Mouse (Mus musculus) layer of hippocampus, adult 2 months (tissue): Measurements from ENCODE around the gene Zbtb7a. TPM values are rescaled to one million over a fixed set of nuclear protein-coding genes. Genes with fewer than 3 reads are reported as not detected.
A peak's percentile ranks its signal among the peaks of the same experiment; 100 is the strongest.
"Not testable (repeated sequence)": the region's sequence is repeated elsewhere in the genome, so short reads cannot be mapped to it uniquely, and the experiment has no call there.

ENCODE experiments used
- DNase-seq, 2 experiments: peaks; one replicate each; pipeline ENCODE4 v3.0.0; 2022; ENCODE audit warnings: low spot score in 2 of 2
- H3K27ac ChIP-seq: fragments of 200-600 bp; 2 replicates; pipeline ENCODE4 v1.8.1; 2022
- H3K4me3 ChIP-seq: fragments of 200-600 bp; 2 replicates; pipeline ENCODE4 v1.8.1; 2022; ENCODE audit warnings: mild to moderate bottlenecking
- CTCF ChIP-seq: fragments of 200-600 bp; conservative IDR thresholded peaks from 2 replicates; pipeline ENCODE4 v1.8.1; 2022; ENCODE audit warnings: antibody characterized with exemption, mild to moderate bottlenecking, moderate library complexity
- total RNA-seq, 2 experiments: library from RNA; stranded (reverse); gene quantifications; 2 replicates each; pipeline ENCODE4 v1.2.3; 2021

The Zbtb7a gene
- total RNA-seq, 2 experiments from 2014 or later, result 103 to 109 TPM

GRCm38 (mm10) chr10:81177958-81178712, 43.1 kb downstream of the Zbtb7a start:
- no peak for TF ChIP-seq CTCF
- no peak for DNase-seq
- peak overlapping the region; percentile 86 for H3K4me3 ChIP-seq
- H3K27ac ChIP-seq, result peak overlapping the region; percentile 97

GRCm38 (mm10) chr10:81178927-81179326, 43.9 kb downstream of the Zbtb7a start:
- no peak for TF ChIP-seq CTCF
- Histone ChIP-seq H3K4me3 (no peak overlapping the region), H3K27ac (no peak overlapping the region)
- DNase-seq, result no peak

DNA sequence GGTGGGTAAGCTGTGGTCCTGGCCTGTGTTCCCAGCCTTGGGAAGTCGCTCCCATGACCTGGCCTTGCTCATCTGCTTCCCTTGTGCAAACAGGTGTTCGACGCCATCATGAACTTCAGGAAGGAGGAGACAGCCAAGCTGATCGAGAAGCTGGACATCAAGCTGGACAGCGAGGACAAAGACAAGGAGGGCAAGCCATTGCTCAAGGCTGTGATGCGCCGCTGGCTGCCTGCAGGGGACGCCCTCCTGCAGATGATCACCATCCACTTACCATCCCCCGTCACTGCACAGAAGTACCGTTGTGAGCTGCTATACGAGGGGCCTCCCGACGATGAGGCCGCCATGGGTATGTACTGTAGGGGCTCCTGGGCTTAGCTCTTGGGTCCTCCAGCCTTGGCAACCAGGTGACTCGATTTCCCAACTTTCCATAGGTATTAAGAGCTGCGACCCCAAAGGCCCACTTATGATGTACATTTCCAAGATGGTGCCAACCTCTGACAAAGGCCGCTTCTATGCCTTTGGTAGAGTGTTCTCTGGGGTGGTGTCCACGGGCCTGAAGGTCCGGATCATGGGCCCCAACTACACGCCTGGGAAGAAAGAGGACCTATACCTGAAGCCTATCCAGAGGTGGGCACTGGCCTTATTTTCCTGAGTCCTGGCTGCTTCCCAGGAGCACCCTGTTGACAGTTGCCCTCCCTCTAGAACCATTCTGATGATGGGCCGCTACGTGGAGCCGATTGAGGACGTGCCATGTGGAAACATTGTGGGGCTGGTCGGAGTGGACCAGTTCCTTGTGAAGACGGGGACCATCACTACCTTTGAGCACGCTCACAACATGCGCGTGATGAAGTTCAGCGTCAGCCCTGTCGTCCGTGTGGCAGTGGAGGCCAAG, 44.7 kb downstream of the Zbtb7a start:
- Histone ChIP-seq H3K4me3 (no peak overlapping the region), H3K27ac (no peak overlapping the region)
- DNase-seq, result no peak
- TF ChIP-seq CTCF, result peak; percentile 27; the same call in 1 of the 2 replicates

- DNase-seq, result no peak
- Histone ChIP-seq H3K27ac (no peak overlapping the region), H3K4me3 (no peak overlapping the region)
- TF ChIP-seq CTCF, result no peak
These were observed 45.9 kb downstream of the Zbtb7a start for GRCm38 (mm10) chr10:81180946-81181345.

GRCm38 (mm10) chr10:81181860-81182259, 46.8 kb downstream of the Zbtb7a start:
- H3K27ac ChIP-seq, DNase-seq, H3K4me3 ChIP-seq: not testable (repeated sequence)

DNA sequence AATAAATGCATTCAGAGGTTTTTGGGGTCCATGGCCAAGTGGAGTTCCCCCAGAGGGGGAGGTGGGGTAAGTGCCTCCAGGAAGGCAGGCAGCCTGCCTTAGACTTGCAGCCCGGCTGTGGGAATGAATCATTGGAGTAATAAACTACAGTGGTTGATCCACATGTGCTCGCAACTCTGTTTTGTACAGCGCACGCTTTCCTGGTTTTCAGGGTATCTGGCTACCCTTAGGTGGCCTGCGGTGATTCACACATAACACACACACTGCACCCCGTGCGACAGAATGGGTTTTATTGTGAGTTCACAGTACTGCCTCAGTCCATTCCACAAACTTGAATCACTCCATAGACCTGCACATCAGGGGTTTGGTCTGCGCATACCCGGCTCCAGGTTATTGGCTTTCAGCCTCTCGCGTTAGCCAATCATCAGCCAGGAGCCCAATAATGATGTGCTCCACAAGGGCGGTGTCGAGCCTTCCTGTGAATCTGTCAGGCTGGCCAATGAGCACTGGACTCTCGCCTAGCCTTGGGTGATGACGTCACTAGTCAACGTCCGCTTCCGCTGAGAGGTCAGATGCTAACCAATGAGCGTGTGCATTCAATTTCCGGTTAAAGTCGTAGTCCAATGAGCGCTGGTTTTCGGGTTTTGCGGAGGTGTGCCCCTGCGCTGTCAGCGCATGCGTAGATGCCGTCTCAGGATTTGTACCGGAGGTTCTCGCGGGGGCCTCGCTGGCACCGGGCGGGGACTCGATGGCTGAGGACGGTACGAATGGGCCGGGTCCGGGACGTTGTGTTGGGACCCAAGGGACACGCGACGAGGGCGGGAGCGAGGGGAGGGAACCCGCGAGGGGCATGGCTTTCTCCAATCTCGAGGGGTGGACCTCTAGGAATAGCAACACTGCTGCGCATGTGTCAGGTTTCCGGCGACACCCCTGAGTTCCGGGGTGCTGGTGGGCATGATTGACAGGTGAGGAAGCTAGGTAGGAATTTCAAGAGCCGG, 47.6 kb downstream of the Zbtb7a start, which contains the start of gene Dapk3:
Gene Dapk3 (plus strand): TSS at position 670 of the 998 bp plus-strand sequence.
- peak; percentile 96 to 99 for DNase-seq
- TF ChIP-seq CTCF, result no peak
- peak within 1 kb of the TSS; percentile 80 for H3K4me3 ChIP-seq
- H3K27ac ChIP-seq, result peak within 1 kb of the TSS; percentile 94

GRCm38 (mm10) chr10:81183805-81184204, 48.8 kb downstream of the Zbtb7a start, which contains the start of gene 4930442H23Rik:
TSS of gene 4930442H23Rik (minus strand) at chr10:81183849.
- Histone ChIP-seq H3K4me3 (peak within 1 kb of the TSS; percentile 80), H3K27ac (peak within 1 kb of the TSS; percentile 94)
- TF ChIP-seq CTCF, result no peak

GRCm38 (mm10) chr10:81184765-81185164, 49.7 kb downstream of the Zbtb7a start:
- Histone ChIP-seq H3K4me3 (no peak overlapping the region), H3K27ac (no peak overlapping the region)
- TF ChIP-seq CTCF, result no peak
- no peak for DNase-seq

More at GRCm38 (mm10) chr10:81183805-81184204, 48.8 kb downstream of the Zbtb7a start, which contains the start of gene 4930442H23Rik:
- DNase-seq, result no peak

DNA sequence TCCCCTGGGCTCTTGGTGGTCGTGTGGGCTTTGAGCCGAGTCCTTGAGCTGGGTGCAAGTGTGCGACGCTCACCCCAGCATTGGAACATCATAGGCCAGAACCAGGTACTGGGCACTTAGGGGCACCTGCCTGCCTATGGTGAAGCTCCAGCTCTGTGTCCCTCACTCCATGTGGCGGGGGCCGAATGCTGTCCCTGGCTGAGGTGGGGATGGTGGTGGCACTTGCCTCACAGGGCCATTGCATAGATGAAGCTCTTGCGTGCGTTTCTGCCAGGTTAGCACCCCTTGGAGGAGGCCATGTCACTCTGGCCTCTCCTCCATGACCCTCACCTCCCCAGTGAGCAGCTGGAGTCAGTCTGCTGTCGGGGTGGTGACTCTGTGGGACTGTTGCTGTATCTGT, 52.1 kb downstream of the Zbtb7a start:
- no peak overlapping the region for H3K4me3 ChIP-seq
- TF ChIP-seq CTCF, result no peak
- H3K27ac ChIP-seq, result no peak overlapping the region
- DNase-seq, result no peak

DNA sequence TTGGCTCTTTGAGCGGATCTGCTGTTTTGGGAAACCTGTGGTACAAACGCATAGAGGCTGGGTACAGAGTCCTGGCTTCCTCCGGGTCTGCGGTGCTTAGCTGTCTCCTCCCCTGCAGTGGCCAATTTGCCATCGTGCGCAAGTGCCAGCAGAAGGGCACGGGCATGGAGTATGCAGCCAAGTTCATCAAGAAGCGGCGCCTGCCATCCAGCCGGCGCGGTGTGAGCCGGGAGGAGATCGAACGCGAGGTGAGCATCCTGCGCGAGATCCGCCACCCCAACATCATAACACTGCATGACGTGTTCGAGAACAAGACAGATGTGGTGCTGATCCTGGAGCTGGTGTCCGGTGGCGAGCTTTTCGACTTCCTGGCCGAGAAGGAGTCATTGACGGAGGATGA, 54.8 kb downstream of the Zbtb7a start:
- no peak for TF ChIP-seq CTCF
- no peak overlapping the region for H3K4me3 ChIP-seq
- H3K27ac ChIP-seq, result no peak overlapping the region
- DNase-seq, result no peak

GRCm38 (mm10) chr10:81190236-81190911, 55.4 kb downstream of the Zbtb7a start:
- peak; percentile 66 for TF ChIP-seq CTCF
- peak overlapping the region; percentile 5; the same call in 1 of the 2 replicates for H3K27ac ChIP-seq
- no peak for DNase-seq

More at GRCm38 (mm10) chr10:81190236-81190911, 55.4 kb downstream of the Zbtb7a start:
- no peak overlapping the region for H3K4me3 ChIP-seq
